24 mouse cellular contexts compared by ENCODE assay signal in genomic region chr12:8463599-8464160, GRCm38 (mm10). TPM values are rescaled to one million over a fixed set of nuclear protein-coding genes. Genes with fewer than 3 reads are reported as not detected.
DNase-seq lines count a peak whose midpoint lies in the region; ATAC-seq and TF ChIP-seq lines count a peak whose summit lies in the region.
"Had no signal": no experiment of that assay in that cellular context is flagged by ENCODE, and none has a peak within 500 bp of the region (broad histone marks: within the 10 kb centered on the region; RNA-seq: fewer than 3 reads in every experiment).

No protein-coding gene starts in this region.

- no peaks in the 10 kb centered on the region for H3K9me3 ChIP-seq in intestine, embryonic 16.5 days (ENCODE audit: control insufficient read depth, low read length)
- H3K9me3 ChIP-seq: embryonic facial prominence, embryonic 15.5 days; limb, embryonic 10.5 days; liver, embryonic 15.5 days; lung, embryonic 15.5 days had no signal

- H3K27me3 ChIP-seq in intestine, embryonic 16.5 days (replicated peaks; ENCODE audit: control insufficient read depth, insufficient read depth, low read length): no peaks in the 10 kb centered on the region
- H3K27me3 ChIP-seq: embryonic facial prominence, embryonic 15.5 days; liver, embryonic 15.5 days; lung, embryonic 15.5 days had no signal

- WGBS in intestine, embryonic 16.5 days: 67% methylated on average over 3 of the region's 3 CpGs

- peak overlapping the region; percentile 61; the same call in 1 of the 2 replicates for H3K27ac ChIP-seq in left cerebral cortex, adult 2 months
- no peak overlapping the region for H3K27ac ChIP-seq in intestine, embryonic 16.5 days (ENCODE audit: low read length)
- H3K27ac ChIP-seq: embryonic facial prominence, embryonic 15.5 days; limb, embryonic 10.5 days; liver, embryonic 15.5 days; lung, embryonic 15.5 days had no signal

- DNase-seq in adrenal gland, postnatal 14 days: peak; percentile 39
- no peak for DNase-seq in adrenal gland, adult 18-20 months (ENCODE audit: low spot score in 2 of 2)
- no peak for DNase-seq in left cerebral cortex, adult 2 months (ENCODE audit: extremely low spot score in 1 of 2, low spot score in 2 of 2)
- no peak for DNase-seq in left cerebral cortex, postnatal 4 days
- peak; percentile 58 for DNase-seq in retina, postnatal 1 day
- DNase-seq in retina, embryonic 14.5 days (ENCODE audit: low spot score): no peak
- no peak for DNase-seq in heart, postnatal 14 days
- DNase-seq: cerebellum, adult 9-10 months; gastrocnemius, postnatal 14 days; heart, adult 11 months; kidney, adult 11 months; kidney, postnatal 4 days; liver; lung, postnatal 4 days; thymus, adult 18-20 months; thymus, postnatal 36 days had no signal

- no peak for TF ChIP-seq CTCF in left cerebral cortex, adult 2 months (IDR thresholded peaks at IDR 0.05)

- H3K4me3 ChIP-seq in left cerebral cortex, adult 2 months: no peak overlapping the region
- no peak overlapping the region for H3K4me3 ChIP-seq in intestine, embryonic 16.5 days (ENCODE audit: low read length)
- H3K4me3 ChIP-seq: embryonic facial prominence, embryonic 15.5 days; limb, embryonic 10.5 days; liver, embryonic 15.5 days; lung, embryonic 15.5 days had no signal

- no peaks in the 10 kb centered on the region for H3K36me3 ChIP-seq in intestine, embryonic 16.5 days (ENCODE audit: control insufficient read depth, insufficient read depth, low read length)
- H3K36me3 ChIP-seq: embryonic facial prominence, embryonic 15.5 days; limb, embryonic 10.5 days; liver, embryonic 15.5 days; lung, embryonic 15.5 days had no signal

- no peak for ATAC-seq in intestine, embryonic 16.5 days
- ATAC-seq: CD4-positive, CD25-positive, alpha-beta regulatory T cell, adult 4 months; forebrain, embryonic 14.5 days had no signal

- intact Hi-C loops in left cerebral cortex, adult 2 months (cut with DNase I): loop anchor here (2.0 kb wide), 1 partner anchor 13 kb away; no protein-coding TSS in a partner anchor
- intact Hi-C loops in left cerebral cortex, postnatal 4 days (cut with DNase I): no loop called here
- intact Hi-C loops in heart, postnatal 14 days (cut with DNase I): no loop called here

- no peak overlapping the region for H3K4me2 ChIP-seq in intestine, embryonic 16.5 days (ENCODE audit: low read depth, low read length)
- H3K4me2 ChIP-seq: embryonic facial prominence, embryonic 15.5 days; heart, embryonic 11.5 days; liver, embryonic 15.5 days; lung, embryonic 15.5 days had no signal

- H3K9ac ChIP-seq in intestine, embryonic 16.5 days (ENCODE audit: low read depth, low read length): no peak overlapping the region
- H3K9ac ChIP-seq: embryonic facial prominence, embryonic 15.5 days; liver, embryonic 15.5 days; lung, embryonic 15.5 days had no signal

- 0 out of 2 replicates have a peak, but pooled peaks cover 6% of the 10 kb centered on the region for H3K4me1 ChIP-seq in intestine, embryonic 16.5 days (ENCODE audit: control insufficient read depth, insufficient read depth, low read length)
- H3K4me1 ChIP-seq: embryonic facial prominence, embryonic 15.5 days; liver, embryonic 15.5 days had no signal

RNA-seq across cellular contexts. Expression of gene Rhob, which starts 36.1 kb away (rescaled TPM):
- 201 and 234 TPM in 2 replicates for total RNA-seq in adrenal gland, postnatal 14 days (2021)
- total RNA-seq in adrenal gland, adult 18-20 months (2021): 100 to 1,000 TPM; 186 to 189 TPM
- 100 to 1,000 TPM; 283 to 310 TPM for total RNA-seq in left cerebral cortex, adult 2 months (2021)
- 100 to 1,000 TPM; 220 to 231 TPM for total RNA-seq in left cerebral cortex, postnatal 4 days (2021)
- 100 to 1,000 TPM; 220 to 235 TPM for total RNA-seq in heart, postnatal 14 days (2021)
- 24.1 and 24.6 TPM in 2 replicates for polyA plus RNA-seq in intestine, embryonic 16.5 days (2015; fragmentation: Nextera tagmentation; extraction: Ambion mirVana)

Comparison
In these comparisons a context has a peak if more than half of its experiments do, and no peak if none do; other contexts are left out.
1. DNase-seq: peak in adrenal gland, postnatal 14 days (single experiment) and retina, postnatal 1 day (single experiment); none in adrenal gland, adult 18-20 months (0 of 2), left cerebral cortex, adult 2 months (0 of 2), left cerebral cortex, postnatal 4 days (single experiment), retina, embryonic 14.5 days (single experiment) and heart, postnatal 14 days (0 of 2).